Mouse (Mus musculus) hindbrain, postnatal 0 days (tissue): Measurements from ENCODE around the gene Ubtf. TPM values are rescaled to one million over a fixed set of nuclear protein-coding genes. Genes with fewer than 3 reads are reported as not detected.
A peak's percentile ranks its signal among the peaks of the same experiment; 100 is the strongest.
"Not testable (repeated sequence)": the region's sequence is repeated elsewhere in the genome, so short reads cannot be mapped to it uniquely, and the experiment has no call there.

Experiments
- ATAC-seq: fragments of 200-750 bp; cut with Nextera tagmentation; 2 replicates; pipeline ENCODE4 v1.8.0; 2017; ENCODE audit warnings: mild to moderate bottlenecking, moderate TSS enrichment, moderate library complexity
- DNase-seq: peaks from one replicate; pipeline ENCODE4 v3.0.0-alpha.2; 2015; ENCODE audit warnings: low spot score
- H3K27ac ChIP-seq: fragments of 300-500 bp; sonication (generic); 2 replicates; pipeline ENCODE4 v1.5.1; 2014; ENCODE audit warnings: mild to moderate bottlenecking
- H3K27me3 ChIP-seq: fragments of 300-500 bp; sonication (generic); 2 replicates; pipeline ENCODE4 v1.6.1; 2014; ENCODE audit warnings: low read length, mixed read lengths; ENCODE audit not compliant: insufficient read depth
- H3K36me3 ChIP-seq: fragments of 300-500 bp; sonication (generic); 2 replicates; pipeline ENCODE4 v1.6.1; 2014; ENCODE audit warnings: low read length, mixed read lengths; ENCODE audit not compliant: insufficient read depth
- H3K4me1 ChIP-seq: fragments of 300-500 bp; sonication (generic); 2 replicates; pipeline ENCODE4 v1.6.1; 2014; ENCODE audit warnings: antibody characterized with exemption, low read length, mixed read lengths; ENCODE audit not compliant: insufficient read depth
- H3K4me2 ChIP-seq: fragments of 300-500 bp; sonication (generic); 2 replicates; pipeline ENCODE4 v1.6.1; 2014; ENCODE audit warnings: low read depth, mild to moderate bottlenecking, low read length, moderate library complexity, mixed read lengths
- H3K4me3 ChIP-seq: fragments of 300-500 bp; sonication (generic); 2 replicates; pipeline ENCODE4 v1.5.1; 2014; ENCODE audit warnings: low read length
- H3K9ac ChIP-seq: fragments of 300-500 bp; sonication (generic); replicated peaks from 2 replicates; pipeline ENCODE4 v1.6.1; 2014; ENCODE audit warnings: mild to moderate bottlenecking, low read length, moderate library complexity, mixed read lengths
- H3K9me3 ChIP-seq: fragments of 300-500 bp; sonication (generic); 2 replicates; pipeline ENCODE4 v1.6.1; 2016; ENCODE audit warnings: low read length, mixed read lengths
- CTCF ChIP-seq: IDR thresholded peaks from 2 replicates; pipeline ENCODE4 v1.5.1; 2016; ENCODE audit warnings: antibody characterized with exemption, control low read depth, low read depth
- WGBS: fragments of 180-500 bp; shearing (Covaris S2); extraction: QIAGEN DNeasy Blood & Tissue Kit; methylation state at CpG from one replicate; pipeline ENCODE4 v1.1.7; 2014; 5-methylcytosine and 5-hydroxymethylcytosine counted together
- polyA plus RNA-seq: library from polyadenylated mRNA; unstranded; fragments of >200 nt; fragmentation: Nextera tagmentation; extraction: Ambion mirVana; gene quantifications from 2 replicates; pipeline ENCODE4 v1.2.1, GENCODE M21; 2015
- total RNA-seq: library from RNA; depleted of rRNA; stranded (reverse); fragments of >200 nt; gene quantifications from 2 replicates; pipeline ENCODE4 v1.2.3, GENCODE M21; 2014; rRNA removed

The Ubtf gene
- total RNA-seq = 53.7 and 63.7 TPM in 2 replicates
- 74.6 and 76.1 TPM in 2 replicates for polyA plus RNA-seq

GRCm38 (mm10) chr11:102319410-102319792, at the start of gene Ubtf:
Ubtf (minus strand) TSS chr11:102319742.
- WGBS = under 1% methylated on average over 25 of the region's 25 CpGs
- peaks cover 2% of the 10 kb centered on the region for H3K36me3 ChIP-seq
- H3K27me3 ChIP-seq = no peaks in the 10 kb centered on the region
- H3K27ac ChIP-seq = peak within 1 kb of the TSS; percentile 99
- peak within 1 kb of the TSS; percentile 99 for H3K4me3 ChIP-seq
- H3K9ac ChIP-seq = peak within 1 kb of the TSS; percentile 100
- no peaks in the 10 kb centered on the region for H3K9me3 ChIP-seq
- H3K4me2 ChIP-seq = peak within 1 kb of the TSS; percentile 85
- DNase-seq = peak; percentile 92
- ATAC-seq = peak; percentile 63
- H3K4me1 ChIP-seq = peaks cover 11% of the 10 kb centered on the region; the same call in 1 of the 2 replicates
- no peak for TF ChIP-seq CTCF

DNA sequence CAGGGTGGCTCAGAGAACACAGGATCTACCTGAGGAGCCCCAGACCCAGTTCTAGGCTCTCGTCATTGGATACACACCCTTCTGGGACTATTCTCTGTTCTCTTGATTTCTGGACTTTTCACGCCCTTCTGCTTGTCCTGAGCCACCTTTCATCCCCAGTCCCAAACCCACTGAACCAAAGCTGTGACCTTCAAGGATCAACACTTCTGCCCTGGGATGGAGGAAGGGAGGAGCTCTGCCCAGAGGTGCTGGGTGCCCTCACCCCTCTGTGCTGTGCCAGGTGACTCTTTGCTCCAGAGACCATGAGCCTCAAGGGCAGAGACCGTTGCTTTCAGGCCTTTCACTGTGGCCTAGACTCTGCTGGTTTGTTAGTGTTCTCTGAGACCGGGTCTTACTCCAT, 49.7 kb upstream of the Ubtf start:
- no peak for ATAC-seq
- 83% methylated on average over 4 of the region's 4 CpGs for WGBS

GRCm38 (mm10) chr11:102368347-102368746, 48.8 kb upstream of the Ubtf start:
- Histone ChIP-seq H3K4me3 (no peak overlapping the region), H3K27me3 (no peaks in the 10 kb centered on the region), H3K4me2 (no peak overlapping the region), H3K27ac (no peak overlapping the region), H3K9me3 (no peaks in the 10 kb centered on the region), H3K36me3 (no peaks in the 10 kb centered on the region), H3K9ac (no peak overlapping the region), H3K4me1 (no peaks in the 10 kb centered on the region)
- no peak for ATAC-seq
- TF ChIP-seq CTCF = no peak
- no peak for DNase-seq
- WGBS = 80% methylated on average over 5 of the region's 5 CpGs

More for the DNA sequence above, 49.7 kb upstream of the Ubtf start:
- no peak overlapping the region for H3K9ac ChIP-seq
- H3K36me3 ChIP-seq = no peaks in the 10 kb centered on the region
- no peaks in the 10 kb centered on the region for H3K4me1 ChIP-seq
- TF ChIP-seq CTCF = no peak
- no peak overlapping the region for H3K4me2 ChIP-seq
- H3K27me3 ChIP-seq = no peaks in the 10 kb centered on the region
- DNase-seq = no peak
- H3K4me3 ChIP-seq = no peak overlapping the region
- H3K9me3 ChIP-seq = no peaks in the 10 kb centered on the region
- H3K27ac ChIP-seq = no peak overlapping the region

DNA sequence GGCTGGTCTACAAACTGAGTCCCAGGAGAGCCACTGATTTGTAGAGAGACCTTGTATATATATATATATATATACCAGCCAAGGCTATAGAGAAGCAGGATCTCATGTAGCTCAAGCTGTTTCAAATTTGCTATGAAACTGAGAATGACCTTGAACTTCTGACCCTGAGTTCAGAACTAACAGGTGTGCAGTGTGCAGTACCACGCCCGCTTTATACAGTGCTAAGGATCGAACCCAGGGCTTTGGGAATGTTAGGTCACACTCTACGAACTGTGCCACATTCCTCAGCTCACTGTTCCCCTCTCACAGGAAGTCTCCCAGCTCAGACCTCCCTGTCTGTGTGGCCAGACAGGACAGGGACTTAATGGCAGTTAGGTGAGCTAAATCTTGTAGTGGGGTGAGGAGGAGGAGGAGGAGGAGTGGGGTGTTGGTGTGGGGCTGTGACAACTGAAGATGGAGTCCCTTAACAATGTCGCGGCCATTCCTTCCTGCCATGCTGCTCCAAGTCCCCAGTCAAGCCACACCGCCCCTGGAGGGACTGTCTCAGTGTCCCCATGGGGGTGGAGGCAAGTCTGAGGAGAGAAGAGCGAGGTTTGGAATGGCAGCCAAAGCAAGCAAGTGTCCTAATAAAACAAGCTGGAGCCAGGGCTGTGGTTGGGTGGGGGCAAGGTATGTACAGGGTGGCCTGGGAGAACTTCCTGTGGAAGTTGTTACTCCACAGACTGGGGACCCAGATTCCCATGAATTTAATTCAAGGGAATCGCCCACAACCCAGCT, 48.1 kb upstream of the Ubtf start:
- H3K9me3 ChIP-seq = no peaks in the 10 kb centered on the region
- no peak for ATAC-seq
- no peak overlapping the region for H3K4me3 ChIP-seq
- no peaks in the 10 kb centered on the region for H3K27me3 ChIP-seq
- WGBS = 77% methylated on average over 9 of the region's 9 CpGs
- H3K4me1 ChIP-seq = no peaks in the 10 kb centered on the region
- H3K27ac ChIP-seq = no peak overlapping the region
- H3K36me3 ChIP-seq = no peaks in the 10 kb centered on the region
- H3K4me2 ChIP-seq = no peak overlapping the region
- DNase-seq = no peak
- TF ChIP-seq CTCF = no peak
- H3K9ac ChIP-seq = no peak overlapping the region

GRCm38 (mm10) chr11:102366103-102366502, 46.6 kb upstream of the Ubtf start, which contains the start of gene Slc4a1:
Slc4a1 (minus strand) TSS chr11:102366203.
- H3K9ac ChIP-seq = not testable (repeated sequence)
- WGBS = 85% methylated on average over 7 of the region's 8 CpGs

GRCm38 (mm10) chr11:102365699-102366098, 46.2 kb upstream of the Ubtf start:
- WGBS = 45% methylated on average over 4 of the region's 4 CpGs
- H3K9me3 ChIP-seq = no peaks in the 10 kb centered on the region
- TF ChIP-seq CTCF = no peak
- no peak overlapping the region for H3K27ac ChIP-seq
- no peak overlapping the region for H3K4me2 ChIP-seq
- H3K4me3 ChIP-seq = no peak overlapping the region
- no peak for DNase-seq
- H3K36me3 ChIP-seq = no peaks in the 10 kb centered on the region
- H3K9ac ChIP-seq = no peak overlapping the region
- no peaks in the 10 kb centered on the region for H3K27me3 ChIP-seq
- no peak for ATAC-seq
- no peaks in the 10 kb centered on the region for H3K4me1 ChIP-seq

More at GRCm38 (mm10) chr11:102366103-102366502, 46.6 kb upstream of the Ubtf start, which contains the start of gene Slc4a1:
- not testable (repeated sequence) for H3K27ac ChIP-seq, H3K4me3 ChIP-seq, H3K4me2 ChIP-seq, H3K27me3 ChIP-seq, H3K36me3 ChIP-seq, ATAC-seq, DNase-seq, H3K9me3 ChIP-seq, H3K4me1 ChIP-seq
